Mouse (Mus musculus): ENCODE measurements around the gene Lst1.

Gene Lst1

GRCm38 (mm10) chr17:35187959-35188610, at the start of gene Lst1:
Lst1 (minus strand) TSS chr17:35188439.
- WGBS, result 81% methylated on average over 7 of the region's 7 CpGs

- 86% methylated on average over 12 of the region's 12 CpGs for WGBS
Observed at GRCm38 (mm10) chr17:35237504-35237903, 49.3 kb upstream of the Lst1 start.

- 32% methylated on average over 9 of the region's 9 CpGs for WGBS
Observed at GRCm38 (mm10) chr17:35236996-35237395, 48.8 kb upstream of the Lst1 start.

- WGBS, result under 1% methylated on average over 18 of the region's 18 CpGs
Observed at GRCm38 (mm10) chr17:35236390-35236746, 48.1 kb upstream of the Lst1 start.

- under 1% methylated on average over 35 of the region's 35 CpGs for WGBS
Observed at GRCm38 (mm10) chr17:35235614-35236389, 47.6 kb upstream of the Lst1 start, which contains the start of gene Nfkbil1. Nfkbil1 (minus strand) TSS chr17:35235792.

- WGBS, result under 1% methylated on average over 31 of the region's 31 CpGs
Observed at GRCm38 (mm10) chr17:35234903-35235302, 46.7 kb upstream of the Lst1 start.

- WGBS, result 63% methylated on average over 7 of the region's 7 CpGs
Observed at GRCm38 (mm10) chr17:35234090-35234489, 45.9 kb upstream of the Lst1 start.

- WGBS, result 49% methylated on average over 18 of the region's 18 CpGs
Observed at GRCm38 (mm10) chr17:35233114-35233980, 45.1 kb upstream of the Lst1 start, which contains the start of gene Atp6v1g2. Atp6v1g2 (plus strand) TSS chr17:35233660.

GRCm38 (mm10) chr17:35232659-35233058, 44.4 kb upstream of the Lst1 start:
- WGBS, result 76% methylated on average over 5 of the region's 5 CpGs

GRCm38 (mm10) chr17:35232043-35232442, 43.8 kb upstream of the Lst1 start:
- WGBS, result 13% methylated on average over 12 of the region's 12 CpGs

- 85% methylated on average over 10 of the region's 10 CpGs for WGBS
Observed at GRCm38 (mm10) chr17:35231022-35231421, 42.8 kb upstream of the Lst1 start.

GRCm38 (mm10) chr17:35226561-35227046, 38.4 kb upstream of the Lst1 start:
- 76% methylated on average over 14 of the region's 14 CpGs for WGBS

GRCm38 (mm10) chr17:35225456-35225855, 37.2 kb upstream of the Lst1 start:
- 94% methylated on average over 5 of the region's 5 CpGs for WGBS

- WGBS, result 93% methylated on average over 4 of the region's 4 CpGs
Observed at GRCm38 (mm10) chr17:35224641-35225040, 36.4 kb upstream of the Lst1 start.

GRCm38 (mm10) chr17:35222299-35222698, 34.1 kb upstream of the Lst1 start:
- WGBS, result 70% methylated on average over 6 of the region's 6 CpGs

GRCm38 (mm10) chr17:35220156-35220952, 32.1 kb upstream of the Lst1 start, which contains the start of gene Gm16181:
Gm16181 (plus strand) TSS chr17:35220834.
- 76% methylated on average over 28 of the region's 28 CpGs for WGBS

GRCm38 (mm10) chr17:35219601-35220041, 31.4 kb upstream of the Lst1 start:
- WGBS, result 62% methylated on average over 6 of the region's 6 CpGs

- WGBS, result 79% methylated on average over 18 of the region's 18 CpGs
Observed at GRCm38 (mm10) chr17:35218516-35219193, 30.4 kb upstream of the Lst1 start.

GRCm38 (mm10) chr17:35213071-35213470, 24.8 kb upstream of the Lst1 start:
- 95% methylated on average over 5 of the region's 5 CpGs for WGBS

- 86% methylated on average over 3 of the region's 3 CpGs for WGBS
Observed at GRCm38 (mm10) chr17:35210593-35210992, 22.4 kb upstream of the Lst1 start.

All from cerebral cortex, adult 2 months (tissue).